8 mouse cellular contexts compared by ENCODE assay signal in genomic region chr19:8965771-8966170, GRCm38 (mm10). TPM values are rescaled to one million over a fixed set of nuclear protein-coding genes. Genes with fewer than 3 reads are reported as not detected.
A peak's percentile ranks its signal among the peaks of the same experiment; 100 is the strongest.
DNase-seq lines count a peak whose midpoint lies in the region; ATAC-seq and TF ChIP-seq lines count a peak whose summit lies in the region.

No protein-coding gene starts in this region.

- H3K4me2 ChIP-seq in liver, embryonic 14.5 days (ENCODE audit: low read depth) = peak overlapping the region; percentile 81

- no peaks in the 10 kb centered on the region for H3K9me3 ChIP-seq in hindbrain, embryonic 10.5 days
- H3K9me3 ChIP-seq in liver, embryonic 14.5 days (ENCODE audit: control insufficient read depth, low read length) = no peaks in the 10 kb centered on the region

- peak overlapping the region; percentile 68; the same call in 1 of the 2 replicates for H3K9ac ChIP-seq in liver, embryonic 14.5 days (replicated peaks)

- no peak for ATAC-seq in liver, embryonic 14.5 days (ENCODE audit: insufficient read depth)

- peak overlapping the region; percentile 88 for H3K4me3 ChIP-seq in hindbrain, embryonic 10.5 days
- H3K4me3 ChIP-seq in liver, embryonic 14.5 days (ENCODE audit: insufficient read depth in 1 of 2, low read depth in 2 of 2, low read length in 2 of 2) = peak overlapping the region in 1 of 2 experiments; percentile 68; a peak in 2 of 4 replicates

- WGBS in hindbrain, embryonic 10.5 days = 76% methylated on average over 8 of the region's 8 CpGs
- 72% methylated on average over 8 of the region's 8 CpGs for WGBS in liver, embryonic 14.5 days (ENCODE audit: insufficient replicate concordance)

- H3K4me1 ChIP-seq in hindbrain, embryonic 10.5 days (replicated peaks) = peaks cover 29% of the 10 kb centered on the region
- peaks cover 8% of the 10 kb centered on the region in 2 experiments for H3K4me1 ChIP-seq in liver, embryonic 14.5 days (replicated peaks; ENCODE audit: control insufficient read depth in 2 of 2, insufficient read depth in 2 of 2, low read length in 1 of 2)

- no peak for TF ChIP-seq EP300 in liver, embryonic 14.5 days (IDR thresholded peaks at IDR 0.05; ENCODE audit: low read depth)

- DNase-seq in adrenal gland, postnatal 14 days = peak; percentile 40
- no peak for DNase-seq in adrenal gland, adult 18-20 months (ENCODE audit: low spot score in 2 of 2)
- DNase-seq in right cerebral cortex, postnatal 14 days = peak; percentile 30
- DNase-seq in right cerebral cortex, adult 2 months (ENCODE audit: low spot score in 2 of 2) = no peak
- no peak for DNase-seq in hindbrain, embryonic 10.5 days (ENCODE audit: low spot score)
- no peak for DNase-seq in liver, embryonic 14.5 days (ENCODE audit: low read depth in 3 of 3, low spot score in 3 of 3)
- DNase-seq in embryo, embryonic 11 days = no peak
- no peak for DNase-seq in right cerebral cortex, postnatal 25 days

- no peak for TF ChIP-seq CTCF in liver, embryonic 14.5 days (IDR thresholded peaks at IDR 0.05; ENCODE audit: low read depth)

- H3K36me3 ChIP-seq in hindbrain, embryonic 10.5 days = peaks cover 81% of the 10 kb centered on the region
- H3K36me3 ChIP-seq in liver, embryonic 14.5 days (replicated peaks; ENCODE audit: control insufficient read depth, insufficient read depth, low read depth) = peaks cover 59% of the 10 kb centered on the region

- H3K27me3 ChIP-seq in hindbrain, embryonic 10.5 days (ENCODE audit: insufficient read depth, poor library complexity, severe bottlenecking) = no peaks in the 10 kb centered on the region
- no peaks in the 10 kb centered on the region for H3K27me3 ChIP-seq in liver, embryonic 14.5 days (ENCODE audit: control insufficient read depth, insufficient read depth, low read length)

- peak overlapping the region; percentile 95 for H3K27ac ChIP-seq in hindbrain, embryonic 10.5 days
- H3K27ac ChIP-seq in liver, embryonic 14.5 days = peak overlapping the region; percentile 76

RNA-seq across cellular contexts. Expression of gene Eef1g, which starts 1.1 kb away (rescaled TPM):
- total RNA-seq in adrenal gland, postnatal 14 days (2021) = 355 and 413 TPM in 2 replicates
- 100 to 1,000 TPM; 334 to 342 TPM for total RNA-seq in adrenal gland, adult 18-20 months (2021)
- polyA plus RNA-seq in hindbrain, embryonic 10.5 days (2016; fragmentation: Nextera tagmentation; extraction: Ambion mirVana) = 402 and 497 TPM in 2 replicates
- 120 and 178 TPM in 2 replicates for polyA plus RNA-seq in liver, embryonic 14.5 days (2012; rRNA removed)
- polyA plus RNA-seq in liver, embryonic 14.5 days (2014; fragmentation: Nextera tagmentation; extraction: Ambion mirVana) = 183 and 201 TPM in 2 replicates

RNA-seq across cellular contexts. Expression of gene Tut1, which starts 12.1 kb away (rescaled TPM):
- total RNA-seq in adrenal gland, postnatal 14 days (2021) = 20.2 and 21.7 TPM in 2 replicates
- total RNA-seq in adrenal gland, adult 18-20 months (2021) = 10 to 100 TPM; 23.1 to 26.1 TPM
- polyA plus RNA-seq in hindbrain, embryonic 10.5 days (2016; fragmentation: Nextera tagmentation; extraction: Ambion mirVana) = 39.3 and 41.2 TPM in 2 replicates
- 9.3 and 9.5 TPM in 2 replicates for polyA plus RNA-seq in liver, embryonic 14.5 days (2012; rRNA removed)
- polyA plus RNA-seq in liver, embryonic 14.5 days (2014; fragmentation: Nextera tagmentation; extraction: Ambion mirVana) = 10.0 and 11.5 TPM in 2 replicates

RNA-seq across cellular contexts. Expression of gene Ahnak, which starts 23.3 kb away (rescaled TPM):
- 157 and 186 TPM in 2 replicates for total RNA-seq in adrenal gland, postnatal 14 days (2021)
- 100 to 1,000 TPM in 1 of 2 experiments, 10 to 100 TPM in 1; 88.9 to 162 TPM for total RNA-seq in adrenal gland, adult 18-20 months (2021)
- polyA plus RNA-seq in hindbrain, embryonic 10.5 days (2016; fragmentation: Nextera tagmentation; extraction: Ambion mirVana) = 8.1 and 11.0 TPM in 2 replicates
- 0.35 and 0.83 TPM in 2 replicates for polyA plus RNA-seq in liver, embryonic 14.5 days (2012; rRNA removed)
- polyA plus RNA-seq in liver, embryonic 14.5 days (2014; fragmentation: Nextera tagmentation; extraction: Ambion mirVana) = 1.5 and 1.7 TPM in 2 replicates

RNA-seq across cellular contexts. Expression of gene Mta2, which starts 24.1 kb away (rescaled TPM):
- 93.1 and 105 TPM in 2 replicates for total RNA-seq in adrenal gland, postnatal 14 days (2021)
- 10 to 100 TPM; 81.1 to 89.8 TPM for total RNA-seq in adrenal gland, adult 18-20 months (2021)
- 178 and 184 TPM in 2 replicates for polyA plus RNA-seq in hindbrain, embryonic 10.5 days (2016; fragmentation: Nextera tagmentation; extraction: Ambion mirVana)
- 18.9 and 23.0 TPM in 2 replicates for polyA plus RNA-seq in liver, embryonic 14.5 days (2012; rRNA removed)
- 18.5 and 22.8 TPM in 2 replicates for polyA plus RNA-seq in liver, embryonic 14.5 days (2014; fragmentation: Nextera tagmentation; extraction: Ambion mirVana)

RNA-seq across cellular contexts. Expression of gene Eml3, which starts 36.4 kb away (rescaled TPM):
- total RNA-seq in adrenal gland, postnatal 14 days (2021) = 45.4 and 49.5 TPM in 2 replicates
- total RNA-seq in adrenal gland, adult 18-20 months (2021) = 10 to 100 TPM; 41.5 to 59.5 TPM
- 21.3 and 24.9 TPM in 2 replicates for polyA plus RNA-seq in hindbrain, embryonic 10.5 days (2016; fragmentation: Nextera tagmentation; extraction: Ambion mirVana)
- 10.9 and 11.0 TPM in 2 replicates for polyA plus RNA-seq in liver, embryonic 14.5 days (2012; rRNA removed)
- polyA plus RNA-seq in liver, embryonic 14.5 days (2014; fragmentation: Nextera tagmentation; extraction: Ambion mirVana) = 5.6 and 7.8 TPM in 2 replicates

Comparison
In these comparisons a context has a peak if more than half of its experiments do, and no peak if none do; other contexts are left out.
1. DNase-seq: peak in adrenal gland, postnatal 14 days (single experiment) and right cerebral cortex, postnatal 14 days (single experiment); none in adrenal gland, adult 18-20 months (0 of 2), right cerebral cortex, adult 2 months (0 of 2), hindbrain, embryonic 10.5 days (single experiment), liver, embryonic 14.5 days (0 of 3), embryo, embryonic 11 days (single experiment) and right cerebral cortex, postnatal 25 days (single experiment).